Mouse (Mus musculus): ENCODE measurements around the gene Cadps2. TPM values are rescaled to one million over a fixed set of nuclear protein-coding genes. Genes with fewer than 3 reads are reported as not detected.

Cadps2 gene
- polyA plus RNA-seq (2014; fragmentation: Nextera tagmentation; extraction: Ambion mirVana), result 2.6 and 3.2 TPM in 2 replicates

- Histone ChIP-seq H3K9ac (ENCODE audit: low read length) (peak within 1 kb of the TSS; percentile 53), H3K27ac (ENCODE audit: low read depth, low read length) (no peak within 1 kb of the TSS), H3K4me1 (ENCODE audit: control insufficient read depth, insufficient read depth, low read length) (peaks cover 4% of the 10 kb centered on the region; the same call in 1 of the 2 replicates), H3K27me3 (ENCODE audit: control insufficient read depth, insufficient read depth, low read length) (peaks cover 18% of the 10 kb centered on the region), H3K9me3 (ENCODE audit: control insufficient read depth, low read length) (no peaks in the 10 kb centered on the region), H3K36me3 (ENCODE audit: control insufficient read depth, insufficient read depth, low read length) (no peaks in the 10 kb centered on the region), H3K4me2 (peak within 1 kb of the TSS; percentile 70), H3K4me3 (ENCODE audit: low read depth, low read length) (peak within 1 kb of the TSS; percentile 65)
- DNase-seq (ENCODE audit: low spot score, missing footprints) (peak; percentile 95), ATAC-seq (ENCODE audit: low FRiP score) (peak; percentile 81)
- under 1% methylated on average over 102 of the region's 114 CpGs for WGBS
Observed at GRCm38 (mm10) chr6:23839009-23839811, at the start of gene Cadps2. TSS of gene Cadps2 (minus strand) at chr6:23839421.

DNA sequence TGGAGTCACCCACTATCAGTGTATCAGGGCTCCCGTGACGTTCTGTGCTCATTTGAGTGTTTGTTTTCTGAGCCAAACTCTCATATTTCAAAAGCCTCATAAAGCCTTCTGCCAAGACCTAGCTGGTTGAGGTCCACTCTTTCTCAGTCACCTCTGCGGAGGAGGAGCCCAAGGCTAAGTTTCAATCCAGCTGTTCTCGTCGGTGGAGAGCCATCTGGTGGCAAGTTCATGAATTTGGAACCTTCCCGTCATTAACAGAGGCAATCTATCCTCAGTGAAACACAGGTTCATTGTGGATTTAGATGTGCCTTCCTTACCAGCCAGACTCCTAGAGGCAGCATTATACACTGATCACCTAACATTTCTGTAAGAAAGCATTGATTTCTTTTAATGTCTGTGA lies 47.2 kb upstream of the Cadps2 start:
- Histone ChIP-seq H3K27me3 (ENCODE audit: control insufficient read depth, insufficient read depth, low read length) (no peaks in the 10 kb centered on the region), H3K4me2 (no peak overlapping the region), H3K27ac (ENCODE audit: low read depth, low read length) (no peak overlapping the region), H3K4me1 (ENCODE audit: control insufficient read depth, insufficient read depth, low read length) (no peaks in the 10 kb centered on the region), H3K9ac (ENCODE audit: low read length) (no peak overlapping the region), H3K4me3 (ENCODE audit: low read depth, low read length) (no peak overlapping the region), H3K9me3 (ENCODE audit: control insufficient read depth, low read length) (no peaks in the 10 kb centered on the region), H3K36me3 (ENCODE audit: control insufficient read depth, insufficient read depth, low read length) (no peaks in the 10 kb centered on the region)
- WGBS, result 24% methylated on average over 6 of the region's 6 CpGs
- ATAC-seq (ENCODE audit: low FRiP score) (peak; percentile 68), DNase-seq (ENCODE audit: low spot score, missing footprints) (peak; percentile 84)

DNA sequence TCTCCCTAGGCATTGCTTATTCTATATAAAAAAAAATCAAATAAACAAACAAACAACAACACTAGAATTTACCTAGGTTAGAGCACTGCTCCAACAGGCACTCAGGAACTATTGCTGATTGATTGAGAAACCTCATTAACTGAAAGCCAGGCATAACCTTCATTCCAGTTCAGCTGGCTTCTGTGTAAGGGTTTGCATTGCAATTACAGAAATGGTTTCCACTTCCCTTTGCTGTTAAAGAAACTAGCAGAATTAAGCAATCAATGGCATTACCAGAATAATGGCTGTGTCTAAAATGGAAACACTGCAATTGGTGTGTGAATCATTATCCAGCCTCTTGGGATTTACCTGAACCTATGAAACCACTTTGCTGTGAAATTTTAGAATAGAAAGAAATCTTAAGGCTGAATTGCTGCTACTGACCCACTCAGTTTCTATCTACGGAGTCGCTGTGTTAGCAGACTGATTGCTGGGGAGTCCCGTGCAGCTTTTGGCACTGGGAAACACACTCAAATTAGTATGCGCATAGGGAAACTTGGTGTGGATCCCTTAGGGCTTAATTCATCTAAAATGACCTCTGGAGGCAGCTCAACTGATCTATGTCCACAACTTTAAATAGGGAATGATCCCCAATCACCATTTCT lies 37.7 kb upstream of the Cadps2 start:
- no peaks in the 10 kb centered on the region for H3K27me3 ChIP-seq (ENCODE audit: control insufficient read depth, insufficient read depth, low read length)
- no peak overlapping the region for H3K27ac ChIP-seq (ENCODE audit: low read depth, low read length)
- no peak overlapping the region for H3K4me2 ChIP-seq
- H3K9me3 ChIP-seq (ENCODE audit: control insufficient read depth, low read length), result no peaks in the 10 kb centered on the region
- ATAC-seq (ENCODE audit: low FRiP score), result peak; percentile 62; the same call in 1 of the 2 replicates
- H3K36me3 ChIP-seq (ENCODE audit: control insufficient read depth, insufficient read depth, low read length), result no peaks in the 10 kb centered on the region
- 61% methylated on average over 4 of the region's 4 CpGs for WGBS
- no peak overlapping the region for H3K4me3 ChIP-seq (ENCODE audit: low read depth, low read length)
- no peak overlapping the region for H3K9ac ChIP-seq (ENCODE audit: low read length)
- H3K4me1 ChIP-seq (ENCODE audit: control insufficient read depth, insufficient read depth, low read length), result 0 out of 2 replicates have a peak, but pooled peaks cover 2% of the 10 kb centered on the region
- no peak for DNase-seq (ENCODE audit: low spot score, missing footprints)

DNA sequence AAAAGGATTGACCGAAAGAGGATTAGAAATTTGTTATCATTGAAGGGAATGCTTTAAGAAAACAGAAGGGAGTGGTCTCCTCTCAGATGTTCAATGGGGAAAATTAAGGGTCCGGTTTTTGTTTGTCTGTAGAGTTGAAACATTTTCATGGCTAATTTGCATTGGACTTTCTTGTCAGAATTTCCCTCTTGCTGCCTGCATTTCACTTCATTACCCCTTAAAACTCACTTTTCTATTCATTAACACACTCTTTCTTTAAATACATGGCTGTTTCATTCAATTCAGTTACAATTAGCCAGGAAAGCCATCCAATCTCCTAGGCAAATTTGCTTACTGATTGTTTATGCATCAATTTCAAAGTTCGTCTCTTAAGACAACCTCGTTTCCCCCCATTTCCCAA lies 37.1 kb upstream of the Cadps2 start:
- ATAC-seq (ENCODE audit: low FRiP score), result no peak

DNA sequence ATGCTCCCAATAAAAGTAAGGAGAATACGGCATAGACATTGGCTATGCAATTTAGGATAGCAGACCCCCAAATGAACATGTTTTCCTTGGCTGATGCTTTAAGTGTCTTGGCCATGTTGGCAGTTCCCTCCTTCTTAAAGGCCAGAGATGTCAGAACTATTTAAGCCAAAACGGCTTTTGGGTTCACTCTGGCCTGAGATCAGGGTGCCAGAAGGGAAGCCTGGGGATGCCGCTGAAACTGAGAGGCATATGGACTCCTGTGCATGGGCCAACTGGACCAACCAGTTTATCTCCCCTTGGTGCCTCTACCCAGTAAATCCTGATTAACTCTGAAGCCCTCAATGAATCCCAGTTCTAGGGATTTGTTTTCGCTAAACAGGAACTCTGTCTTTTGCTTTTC lies 34.6 kb upstream of the Cadps2 start:
- no peaks in the 10 kb centered on the region for H3K27me3 ChIP-seq (ENCODE audit: control insufficient read depth, insufficient read depth, low read length)
- DNase-seq (ENCODE audit: low spot score, missing footprints) (no peak), ATAC-seq (ENCODE audit: low FRiP score) (no peak)
- no peaks in the 10 kb centered on the region for H3K36me3 ChIP-seq (ENCODE audit: control insufficient read depth, insufficient read depth, low read length)
- no peaks in the 10 kb centered on the region for H3K9me3 ChIP-seq (ENCODE audit: control insufficient read depth, low read length)
- WGBS, result 83% methylated on average over 4 of the region's 4 CpGs
- H3K9ac ChIP-seq (ENCODE audit: low read length), result no peak overlapping the region
- no peak overlapping the region for H3K4me3 ChIP-seq (ENCODE audit: low read depth, low read length)
- 0 out of 2 replicates have a peak, but pooled peaks cover 2% of the 10 kb centered on the region for H3K4me1 ChIP-seq (ENCODE audit: control insufficient read depth, insufficient read depth, low read length)
- H3K4me2 ChIP-seq, result no peak overlapping the region
- H3K27ac ChIP-seq (ENCODE audit: low read depth, low read length), result no peak overlapping the region

More for the DNA sequence above, 37.1 kb upstream of the Cadps2 start:
- H3K4me3 ChIP-seq (ENCODE audit: low read depth, low read length), result no peak overlapping the region
- no peaks in the 10 kb centered on the region for H3K36me3 ChIP-seq (ENCODE audit: control insufficient read depth, insufficient read depth, low read length)
- 51% methylated on average over 4 of the region's 4 CpGs for WGBS
- no peak overlapping the region for H3K27ac ChIP-seq (ENCODE audit: low read depth, low read length)
- no peak overlapping the region for H3K9ac ChIP-seq (ENCODE audit: low read length)
- H3K27me3 ChIP-seq (ENCODE audit: control insufficient read depth, insufficient read depth, low read length), result no peaks in the 10 kb centered on the region
- 0 out of 2 replicates have a peak, but pooled peaks cover 2% of the 10 kb centered on the region for H3K4me1 ChIP-seq (ENCODE audit: control insufficient read depth, insufficient read depth, low read length)
- no peak for DNase-seq (ENCODE audit: low spot score, missing footprints)
- H3K4me2 ChIP-seq, result no peak overlapping the region
- H3K9me3 ChIP-seq (ENCODE audit: control insufficient read depth, low read length), result no peaks in the 10 kb centered on the region

GRCm38 (mm10) chr6:23873231-23873630 lies 34.0 kb upstream of the Cadps2 start:
- 80% methylated on average over 3 of the region's 3 CpGs for WGBS
- Histone ChIP-seq H3K4me3 (ENCODE audit: low read depth, low read length) (no peak overlapping the region), H3K9me3 (ENCODE audit: control insufficient read depth, low read length) (no peaks in the 10 kb centered on the region), H3K4me1 (ENCODE audit: control insufficient read depth, insufficient read depth, low read length) (0 out of 2 replicates have a peak, but pooled peaks cover 2% of the 10 kb centered on the region), H3K4me2 (no peak overlapping the region), H3K27me3 (ENCODE audit: control insufficient read depth, insufficient read depth, low read length) (no peaks in the 10 kb centered on the region), H3K9ac (ENCODE audit: low read length) (no peak overlapping the region), H3K36me3 (ENCODE audit: control insufficient read depth, insufficient read depth, low read length) (no peaks in the 10 kb centered on the region), H3K27ac (ENCODE audit: low read depth, low read length) (no peak overlapping the region)
- DNase-seq (ENCODE audit: low spot score, missing footprints) (no peak), ATAC-seq (ENCODE audit: low FRiP score) (no peak)

GRCm38 (mm10) chr6:23869971-23870370 lies 30.8 kb upstream of the Cadps2 start:
- DNase-seq (ENCODE audit: low spot score, missing footprints), result no peak

DNA sequence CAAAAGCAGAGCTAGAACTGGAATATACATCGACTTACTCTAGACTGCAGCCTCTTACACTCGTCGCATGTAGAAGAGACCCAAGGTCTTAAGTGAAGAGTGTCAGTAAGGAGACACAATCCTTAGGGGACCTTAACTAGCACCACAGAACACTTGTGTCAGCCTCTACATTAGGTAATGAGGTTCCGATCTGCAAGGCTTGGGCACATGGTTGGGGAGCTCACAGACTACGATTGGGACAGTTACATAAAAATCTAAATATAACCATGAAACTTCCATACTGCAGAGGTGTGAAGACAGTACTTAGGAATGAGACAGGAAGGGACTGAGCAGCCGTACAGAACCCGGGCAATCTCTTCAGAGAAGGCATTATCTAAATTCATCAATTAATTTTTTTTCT lies 27.1 kb upstream of the Cadps2 start:
- 93% methylated on average over 7 of the region's 7 CpGs for WGBS
- Histone ChIP-seq H3K9ac (ENCODE audit: low read length) (no peak overlapping the region), H3K4me1 (ENCODE audit: control insufficient read depth, insufficient read depth, low read length) (no peaks in the 10 kb centered on the region), H3K36me3 (ENCODE audit: control insufficient read depth, insufficient read depth, low read length) (no peaks in the 10 kb centered on the region), H3K27ac (ENCODE audit: low read depth, low read length) (no peak overlapping the region), H3K27me3 (ENCODE audit: control insufficient read depth, insufficient read depth, low read length) (no peaks in the 10 kb centered on the region), H3K4me3 (ENCODE audit: low read depth, low read length) (no peak overlapping the region), H3K4me2 (no peak overlapping the region), H3K9me3 (ENCODE audit: control insufficient read depth, low read length) (no peaks in the 10 kb centered on the region)
- ATAC-seq (ENCODE audit: low FRiP score), result no peak
- DNase-seq (ENCODE audit: low spot score, missing footprints), result no peak

More at GRCm38 (mm10) chr6:23869971-23870370, 30.8 kb upstream of the Cadps2 start:
- ATAC-seq (ENCODE audit: low FRiP score), result no peak
- Histone ChIP-seq H3K27ac (ENCODE audit: low read depth, low read length) (no peak overlapping the region), H3K4me2 (no peak overlapping the region), H3K9ac (ENCODE audit: low read length) (no peak overlapping the region), H3K36me3 (ENCODE audit: control insufficient read depth, insufficient read depth, low read length) (no peaks in the 10 kb centered on the region), H3K4me3 (ENCODE audit: low read depth, low read length) (no peak overlapping the region), H3K27me3 (ENCODE audit: control insufficient read depth, insufficient read depth, low read length) (no peaks in the 10 kb centered on the region), H3K4me1 (ENCODE audit: control insufficient read depth, insufficient read depth, low read length) (no peaks in the 10 kb centered on the region), H3K9me3 (ENCODE audit: control insufficient read depth, low read length) (no peaks in the 10 kb centered on the region)

DNA sequence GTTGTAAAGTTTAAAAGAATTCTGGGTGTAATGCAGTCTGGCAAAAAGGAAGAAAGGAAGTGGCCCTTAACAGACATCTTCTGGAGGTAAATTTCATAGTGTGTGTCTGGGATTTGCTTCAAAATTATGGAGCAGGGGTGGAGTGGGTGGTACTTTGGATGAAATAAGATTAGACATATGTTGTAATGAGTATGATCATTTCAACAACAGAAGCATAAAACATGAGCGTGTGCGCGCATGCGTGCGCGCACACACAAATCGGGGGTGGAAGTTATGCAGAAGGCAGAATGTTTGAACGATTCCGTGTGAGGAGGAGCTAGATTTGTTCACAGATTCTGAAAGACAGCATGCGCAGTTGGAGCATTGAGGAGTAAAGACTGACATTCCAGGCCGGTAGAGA lies 14.2 kb upstream of the Cadps2 start:
- Histone ChIP-seq H3K9ac (ENCODE audit: low read length) (no peak overlapping the region), H3K4me2 (no peak overlapping the region), H3K4me1 (ENCODE audit: control insufficient read depth, insufficient read depth, low read length) (no peaks in the 10 kb centered on the region), H3K27me3 (ENCODE audit: control insufficient read depth, insufficient read depth, low read length) (no peaks in the 10 kb centered on the region), H3K9me3 (ENCODE audit: control insufficient read depth, low read length) (no peaks in the 10 kb centered on the region), H3K36me3 (ENCODE audit: control insufficient read depth, insufficient read depth, low read length) (no peaks in the 10 kb centered on the region), H3K27ac (ENCODE audit: low read depth, low read length) (no peak overlapping the region), H3K4me3 (ENCODE audit: low read depth, low read length) (no peak overlapping the region)
- no peak for DNase-seq (ENCODE audit: low spot score, missing footprints)
- 93% methylated on average over 11 of the region's 11 CpGs for WGBS
- ATAC-seq (ENCODE audit: low FRiP score), result no peak
